Mouse (Mus musculus) urinary bladder, postnatal 10 days (tissue): ENCODE results near the gene Fan1.

ENCODE experiments used
- DNase-seq: peaks from one replicate; pipeline ENCODE4 v3.0.0; 2022; ENCODE audit warnings: low spot score

Fan1 gene

GRCm38 (mm10) chr7:64331309-64331708 is 42.6 kb downstream of the Fan1 start:
- DNase-seq: no peak

GRCm38 (mm10) chr7:64327486-64327885 is 46.4 kb downstream of the Fan1 start:
- no peak for DNase-seq

- peak; percentile 35 for DNase-seq
These were observed 47.0 kb downstream of the Fan1 start for GRCm38 (mm10) chr7:64326892-64327291.

GRCm38 (mm10) chr7:64321658-64322057 is 52.2 kb downstream of the Fan1 start:
- DNase-seq: no peak

GRCm38 (mm10) chr7:64321125-64321524 is 52.8 kb downstream of the Fan1 start:
- DNase-seq: no peak

- no peak for DNase-seq
These were observed 61.1 kb downstream of the Fan1 start for GRCm38 (mm10) chr7:64312811-64313210.

GRCm38 (mm10) chr7:64310756-64311155 is 63.1 kb downstream of the Fan1 start:
- no peak for DNase-seq

GRCm38 (mm10) chr7:64310241-64310640 is 63.7 kb downstream of the Fan1 start:
- no peak for DNase-seq
